Mouse (Mus musculus) left cerebral cortex, adult 18-20 months (tissue): Measurements from ENCODE around the gene Cbx7. TPM values are rescaled to one million over a fixed set of nuclear protein-coding genes. Genes with fewer than 3 reads are reported as not detected.
A peak's percentile ranks its signal among the peaks of the same experiment; 100 is the strongest.
"Not testable (repeated sequence)": the region's sequence is repeated elsewhere in the genome, so short reads cannot be mapped to it uniquely, and the experiment has no call there.

Experiments
- DNase-seq, 2 experiments: peaks; one replicate each; pipeline ENCODE4 v3.0.0; 2021 to 2022; ENCODE audit warnings: low spot score in 2 of 2, mixed read lengths in 1 of 2
- total RNA-seq, 2 experiments: library from RNA; stranded (reverse); gene quantifications; 2 replicates each; pipeline ENCODE4 v1.2.3; 2021

Cbx7 gene
- total RNA-seq, 2 experiments from 2014 or later = 59.6 to 61.7 TPM

- no peak for DNase-seq
Observed at GRCm38 (mm10) chr15:79898988-79899387, 71.9 kb downstream of the Cbx7 start.

DNA sequence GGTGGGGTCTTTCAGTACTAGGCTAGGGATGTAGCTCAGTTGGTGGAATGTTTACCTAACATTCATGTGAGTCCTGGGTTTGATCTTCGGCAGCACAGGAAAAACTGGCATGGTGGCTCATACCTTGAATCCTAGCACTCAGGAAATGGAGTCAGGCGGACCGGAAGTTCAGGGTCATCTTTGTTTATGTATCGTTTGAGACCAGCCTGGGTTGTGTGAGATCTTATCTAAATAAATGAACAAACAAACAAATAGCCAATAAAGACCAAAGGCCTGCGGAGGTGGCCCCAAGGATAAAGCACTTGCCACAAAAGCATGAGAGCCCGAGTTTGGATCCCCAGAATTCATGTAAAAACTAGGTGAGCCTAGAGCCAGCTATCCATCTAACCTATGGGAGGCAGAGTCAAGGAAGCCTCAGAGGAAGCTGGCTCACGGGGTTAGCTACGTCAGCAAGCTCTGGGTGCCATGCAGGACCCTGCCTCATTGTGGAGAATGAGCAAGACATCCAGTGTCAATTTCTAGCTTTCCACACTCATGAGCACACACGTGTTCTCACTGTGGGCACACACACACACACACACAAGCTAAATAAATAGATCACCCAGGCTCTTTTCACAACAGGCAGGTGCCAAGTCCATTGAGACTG lies 74.7 kb downstream of the Cbx7 start:
- DNase-seq = no peak

DNA sequence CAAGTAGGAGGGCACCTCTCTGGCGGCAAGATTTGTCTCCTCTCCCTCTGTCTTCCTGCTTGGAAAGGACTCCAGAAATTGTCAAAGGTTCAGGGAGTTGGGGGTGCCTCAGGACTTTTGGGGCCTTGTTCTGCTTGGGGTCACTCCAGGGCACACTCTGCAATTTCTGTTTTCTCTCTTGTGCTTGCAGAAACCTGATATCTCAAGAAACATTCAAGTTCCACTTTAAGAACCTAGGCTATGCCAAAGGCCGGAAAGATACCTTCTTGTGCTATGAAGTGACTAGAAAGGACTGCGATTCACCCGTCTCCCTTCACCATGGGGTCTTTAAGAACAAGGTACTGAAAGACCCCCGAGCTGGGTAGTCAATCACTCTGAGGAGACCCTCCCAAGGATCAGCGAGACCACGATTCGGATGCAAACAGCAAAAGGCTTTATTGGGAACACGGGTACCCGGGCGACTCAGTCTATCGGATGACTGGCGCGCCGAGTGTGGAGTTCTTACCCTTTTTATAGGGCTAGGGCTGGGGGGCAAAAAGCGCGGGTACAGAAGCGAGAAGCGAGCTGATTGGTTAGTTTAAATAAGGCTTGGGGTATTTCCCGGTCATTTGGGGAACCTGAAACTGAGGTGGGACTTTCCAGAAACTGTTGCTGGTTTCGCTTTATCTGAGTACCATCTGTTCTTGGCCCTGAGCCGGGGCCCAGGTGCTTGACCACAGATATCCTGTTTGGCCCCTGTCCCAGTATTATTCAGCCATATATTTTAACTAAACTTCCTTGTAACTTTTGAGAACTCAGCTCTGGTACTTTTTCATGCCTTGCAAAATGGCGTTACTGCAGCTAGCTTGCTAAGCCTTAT lies 75.5 kb downstream of the Cbx7 start:
- DNase-seq = not testable (repeated sequence)

- no peak for DNase-seq
Observed at GRCm38 (mm10) chr15:79894343-79894742, 76.6 kb downstream of the Cbx7 start.

GRCm38 (mm10) chr15:79893824-79894123 lies 77.1 kb downstream of the Cbx7 start:
- no peak for DNase-seq

DNA sequence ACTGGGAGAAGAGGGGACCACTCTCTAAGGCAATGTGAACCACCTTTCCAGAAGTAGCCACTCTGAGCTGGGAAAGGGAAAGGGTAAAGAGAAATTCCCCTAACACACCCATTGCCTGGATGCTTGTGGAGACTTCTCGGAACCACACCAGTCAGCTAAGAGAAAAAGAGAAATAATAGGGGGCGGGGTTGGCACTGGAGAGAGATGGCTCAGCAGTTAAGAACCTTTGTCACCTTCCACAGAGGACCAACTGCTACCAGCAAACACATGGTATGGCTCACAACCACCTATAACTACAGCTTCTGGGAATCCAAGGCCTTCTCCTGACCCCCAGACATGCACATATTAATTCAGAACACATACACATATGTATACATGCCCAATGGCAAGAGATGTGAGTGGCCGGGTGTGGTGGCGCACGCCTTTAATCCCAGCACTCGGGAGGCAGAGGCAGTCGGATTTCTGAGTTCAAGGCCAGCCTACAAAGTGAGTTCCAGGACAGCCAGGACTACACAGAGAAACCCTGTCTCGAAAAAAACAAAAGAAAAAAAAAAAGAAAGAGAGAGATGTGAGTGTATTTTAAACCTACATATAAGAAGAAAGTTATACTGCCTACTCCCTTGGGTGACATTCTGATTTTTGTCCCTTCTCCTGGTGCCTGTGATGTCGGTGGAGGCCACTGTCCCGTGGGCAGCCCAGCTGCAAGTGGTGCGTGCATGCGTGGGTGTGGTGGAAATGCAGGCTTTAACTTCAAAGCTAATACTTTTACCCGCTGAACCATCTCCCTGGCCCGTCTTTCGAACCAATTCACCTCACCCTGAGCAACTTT lies 77.7 kb downstream of the Cbx7 start:
- DNase-seq = no peak

GRCm38 (mm10) chr15:79892213-79892541 lies 78.7 kb downstream of the Cbx7 start:
- no peak for DNase-seq

GRCm38 (mm10) chr15:79891436-79892212 lies 79.3 kb downstream of the Cbx7 start, which contains the start of gene Apobec3:
TSS of gene Apobec3 (plus strand) at chr15:79891659.
- peak; percentile 34 to 54 for DNase-seq

- DNase-seq = no peak
Observed at GRCm38 (mm10) chr15:79884820-79885219, 86.1 kb downstream of the Cbx7 start.

DNA sequence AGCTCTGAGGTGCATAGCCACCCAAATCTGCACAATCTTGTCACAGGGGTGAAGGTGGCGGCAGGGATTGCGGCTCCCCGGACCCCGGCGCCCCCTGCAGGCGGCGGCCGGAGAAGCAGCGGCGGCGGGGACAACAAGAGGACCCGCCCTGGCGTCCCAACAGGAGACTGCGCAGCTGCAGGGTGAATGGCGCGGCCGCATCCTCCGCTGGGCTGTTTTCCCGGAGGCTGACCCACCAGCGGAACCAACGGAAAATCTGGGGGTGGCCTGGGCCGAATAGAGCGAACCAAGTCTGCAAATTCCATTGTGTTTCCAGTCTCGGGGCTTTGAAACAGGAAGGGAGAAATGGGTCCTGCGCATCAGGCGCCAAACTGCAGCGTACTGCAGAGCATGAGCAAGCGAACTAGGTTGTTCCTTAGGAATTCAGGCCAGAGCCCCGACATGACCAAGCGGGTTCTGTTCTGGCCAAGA lies 87.5 kb downstream of the Cbx7 start:
- peak; percentile 94 to 97 for DNase-seq

DNA sequence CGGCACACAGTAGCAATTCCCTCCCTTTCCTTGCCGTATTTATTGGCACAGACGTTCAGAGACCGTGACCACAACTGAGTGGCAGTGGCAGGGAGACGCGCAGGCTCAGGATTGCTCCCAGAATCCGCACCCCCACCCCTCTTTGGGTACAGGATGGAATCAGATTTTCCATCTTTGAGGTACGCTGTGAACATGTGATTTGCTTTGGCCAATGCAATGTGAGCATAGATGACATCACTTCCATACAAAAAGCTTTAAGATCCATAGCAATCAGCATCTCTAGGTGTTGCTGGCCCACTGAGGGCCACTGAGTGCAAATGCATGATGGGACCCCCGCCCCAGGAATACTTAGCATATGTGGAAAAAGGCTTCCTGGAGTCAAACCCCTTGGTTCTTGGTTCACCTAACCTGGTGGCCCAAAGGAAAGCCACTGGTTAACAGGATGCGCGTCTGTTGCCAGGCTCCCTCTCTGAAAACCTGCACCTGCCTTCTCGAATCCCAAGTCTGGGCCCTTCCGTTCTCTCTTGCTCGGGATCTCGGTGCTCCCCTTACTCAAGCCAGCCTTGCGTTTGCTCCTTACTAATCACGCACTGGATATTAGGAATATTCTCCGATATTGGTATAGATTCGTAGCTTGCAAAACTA lies 88.2 kb downstream of the Cbx7 start:
- peak; percentile 59 to 60 for DNase-seq

- no peak for DNase-seq
Observed at GRCm38 (mm10) chr15:79880477-79880876, 90.4 kb downstream of the Cbx7 start.

- DNase-seq = peak; percentile 63 to 66
Observed at GRCm38 (mm10) chr15:79879319-79879718, 91.6 kb downstream of the Cbx7 start.

- DNase-seq = no peak
Observed at GRCm38 (mm10) chr15:79878725-79879136, 92.2 kb downstream of the Cbx7 start.

- DNase-seq = no peak
Observed at GRCm38 (mm10) chr15:79875261-79875995, 95.5 kb downstream of the Cbx7 start.

GRCm38 (mm10) chr15:79873995-79874394 lies 96.9 kb downstream of the Cbx7 start:
- DNase-seq = no peak

GRCm38 (mm10) chr15:79873545-79873944 lies 97.4 kb downstream of the Cbx7 start:
- DNase-seq = no peak

DNA sequence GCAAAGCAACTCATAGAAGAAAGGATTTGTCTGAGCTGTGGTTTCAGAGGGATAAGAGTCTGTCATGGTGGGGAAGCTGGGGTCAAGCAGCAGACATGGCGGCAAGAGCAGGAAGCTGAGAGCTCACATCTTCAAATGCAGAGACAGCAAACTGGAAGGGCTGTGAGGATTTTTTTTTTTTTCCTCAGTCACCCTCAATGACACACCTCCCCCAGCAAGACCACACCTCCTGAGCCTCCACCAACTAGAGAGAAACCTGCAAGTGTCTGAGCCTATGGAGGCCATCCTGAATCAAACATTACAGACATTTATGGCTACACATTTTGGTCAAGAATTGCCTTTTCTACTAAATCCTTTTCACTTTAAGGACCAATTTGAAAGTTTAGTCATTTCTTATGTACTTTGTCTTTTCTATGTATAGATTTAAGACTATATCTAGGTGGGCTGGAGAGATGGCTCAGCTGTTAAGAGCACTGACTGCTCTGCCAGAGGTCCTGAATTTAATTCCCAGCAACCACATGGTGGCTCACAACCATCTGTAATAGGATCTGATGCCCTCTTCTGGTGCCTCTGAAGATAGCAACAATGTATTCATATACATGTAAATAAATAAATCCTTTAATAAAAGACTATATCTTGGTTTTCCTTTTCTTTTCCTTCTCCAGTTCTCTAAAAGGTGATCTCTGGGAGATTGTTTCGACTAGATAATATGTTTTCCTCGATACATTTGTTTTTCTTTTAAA lies 103.5 kb downstream of the Cbx7 start:
- no peak for DNase-seq
